Mouse (Mus musculus) CD4-positive, CD25-positive, alpha-beta regulatory T cell (primary cell): Measurements from ENCODE around the gene 5530400C23Rik. TPM values are rescaled to one million over a fixed set of nuclear protein-coding genes. Genes with fewer than 3 reads are reported as not detected.

Experiments used
- polyA plus RNA-seq: library from polyadenylated mRNA; unstranded; fragments of 100-300 nt; shearing (Covaris generic); gene quantifications from one replicate; pipeline ENCODE4 v1.2.1, GENCODE M21; 2017

Gene 5530400C23Rik
- polyA plus RNA-seq: not detected

DNA sequence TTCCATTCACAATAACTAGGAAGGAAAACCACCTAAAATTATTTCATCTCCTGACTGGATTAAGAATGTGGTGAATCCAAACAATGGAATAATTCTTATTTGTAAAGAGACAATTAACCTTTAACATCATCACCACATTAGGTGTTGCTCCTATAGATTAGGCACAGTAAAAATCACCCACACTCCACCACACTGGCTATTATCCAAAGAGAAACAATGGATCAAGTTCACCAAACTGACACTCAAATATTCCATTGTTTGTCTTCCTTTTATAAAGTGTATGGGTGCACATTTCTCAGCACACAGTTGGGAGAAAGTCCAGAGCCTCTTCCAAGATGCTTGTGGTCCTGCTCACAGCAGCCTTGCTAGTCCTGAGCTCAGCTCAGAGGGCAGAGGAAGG, at the start of gene 5530400C23Rik:
Gene 5530400C23Rik (plus strand): TSS at position 301 of the 400 bp plus-strand sequence.

Other genes starting within 250 kb of the 5530400C23Rik start
- gene Tas2r140, start 236.4 kb upstream of the 5530400C23Rik start, polyA plus RNA-seq: not detected
- 15.5 TPM for gene Smim10l1, start 187.3 kb upstream of the 5530400C23Rik start, polyA plus RNA-seq